In genomic region chr4:147935904-147936303, GRCm38 (mm10) we compare ENCODE assay signal across 8 mouse cellular contexts. TPM values are rescaled to one million over a fixed set of nuclear protein-coding genes. Genes with fewer than 3 reads are reported as not detected.
A peak's percentile ranks its signal among the peaks of the same experiment; 100 is the strongest.
DNase-seq lines count a peak whose midpoint lies in the region; ATAC-seq and TF ChIP-seq lines count a peak whose summit lies in the region.

No protein-coding gene starts in this region.

- H3K27ac ChIP-seq in heart, embryonic 13.5 days (replicated peaks) = peak overlapping the region; percentile 77; the same call in 1 of the 2 replicates
- H3K27ac ChIP-seq in ES-E14 (ENCODE audit: insufficient read depth, low read depth, low read length, poor library complexity, severe bottlenecking) = no peak overlapping the region
- peak overlapping the region; percentile 79; the same call in 1 of the 2 replicates for H3K27ac ChIP-seq in midbrain, embryonic 10.5 days (replicated peaks)

- ATAC-seq in heart, embryonic 13.5 days (ENCODE audit: extremely low read depth, insufficient number of reproducible peaks, low FRiP score, low TSS enrichment) = no peak
- no peak for ATAC-seq in granulocyte monocyte progenitor cell, adult 5-6 weeks (replicated peaks; ENCODE audit: poor library complexity, severe bottlenecking)
- ATAC-seq in frontal cortex, adult (ENCODE audit: low TSS enrichment) = no peak

- H3K4me1 ChIP-seq in heart, embryonic 13.5 days = peaks cover 59% of the 10 kb centered on the region
- H3K4me1 ChIP-seq in ES-E14 (ENCODE audit: control insufficient read depth in 2 of 2, insufficient read depth in 2 of 2, low read length in 2 of 2, poor library complexity in 1 of 2) = peaks cover 11 to 20% of the 10 kb centered on the region in 2 experiments
- peaks cover 28% of the 10 kb centered on the region for H3K4me1 ChIP-seq in midbrain, embryonic 10.5 days

- H3K4me3 ChIP-seq in heart, embryonic 13.5 days = peak overlapping the region; percentile 79
- peak overlapping the region; percentile 68 to 90 for H3K4me3 ChIP-seq in ES-E14 (ENCODE audit: insufficient read depth in 1 of 2, low read depth in 1 of 2, low read length in 2 of 2, poor library complexity in 1 of 2, severe bottlenecking in 1 of 2)
- H3K4me3 ChIP-seq in midbrain, embryonic 10.5 days = peak overlapping the region; percentile 64

- WGBS in heart, embryonic 13.5 days = 17% methylated on average over 9 of the region's 9 CpGs
- WGBS in midbrain, embryonic 10.5 days = 22% methylated on average over 9 of the region's 9 CpGs

- peaks cover 9% of the 10 kb centered on the region for H3K36me3 ChIP-seq in heart, embryonic 13.5 days
- H3K36me3 ChIP-seq in ES-E14 (ENCODE audit: control insufficient read depth, insufficient read depth, low read length, poor library complexity, severe bottlenecking) = no peaks in the 10 kb centered on the region; the same call in 1 of the 2 replicates
- peaks cover 5% of the 10 kb centered on the region; the same call in 1 of the 2 replicates for H3K36me3 ChIP-seq in midbrain, embryonic 10.5 days

- no peaks in the 10 kb centered on the region for H3K9me3 ChIP-seq in heart, embryonic 13.5 days
- H3K9me3 ChIP-seq in ES-E14 (ENCODE audit: control insufficient read depth, insufficient read depth, low read depth, low read length) = no peaks in the 10 kb centered on the region
- no peaks in the 10 kb centered on the region for H3K9me3 ChIP-seq in midbrain, embryonic 10.5 days (replicated peaks)

- H3K9ac ChIP-seq in heart, embryonic 13.5 days = peak overlapping the region; percentile 90
- H3K9ac ChIP-seq in ES-E14 (ENCODE audit: insufficient read depth, low read depth, low read length, poor library complexity, severe bottlenecking) = peak overlapping the region; percentile 88

- no peak for DNase-seq in heart, adult 11 months
- DNase-seq in ES-E14 (ENCODE audit: low read depth, low spot score) = no peak
- peak; percentile 23 for DNase-seq in forelimb bud, embryonic 11.5 days (ENCODE audit: low read depth, low spot score)
- no peak for DNase-seq in midbrain, embryonic 10.5 days (ENCODE audit: low spot score)
- DNase-seq in right cerebral cortex, postnatal 4 days = no peak

- no peaks in the 10 kb centered on the region for H3K27me3 ChIP-seq in heart, embryonic 13.5 days (replicated peaks)
- H3K27me3 ChIP-seq in midbrain, embryonic 10.5 days (ENCODE audit: low read depth, poor library complexity, severe bottlenecking) = peaks cover 11% of the 10 kb centered on the region; the same call in 1 of the 2 replicates

- peak overlapping the region; percentile 85 for H3K4me2 ChIP-seq in heart, embryonic 13.5 days

- in situ Hi-C loops in ES-E14 (cut with MboI; ENCODE audit: low sequenced_read_pairs in 2 of 2, unreplicated experiment in 2 of 2) = no loop called here

TF ChIP-seq in ES-E14, 5 proteins besides CTCF, POLR2A, EP300 and RAD21:
- TF ChIP-seq MAFK (IDR thresholded peaks at IDR 0.05; ENCODE audit: insufficient read depth, low read depth, low read length) = no peak
- no peak for TF ChIP-seq ZC3H11A (IDR thresholded peaks at IDR 0.05; ENCODE audit: borderline replicate concordance, low read depth, low read length)
- TF ChIP-seq CHD2 (IDR thresholded peaks at IDR 0.05; ENCODE audit: low read depth, low read length) = no peak
- no peak for TF ChIP-seq HCFC1 (IDR thresholded peaks at IDR 0.05; ENCODE audit: borderline replicate concordance, insufficient read depth, low read length)
- TF ChIP-seq ZNF384 (IDR thresholded peaks at IDR 0.05; ENCODE audit: low read depth, low read length) = no peak

RNA-seq across cellular contexts. Expression of gene Plod1, which starts 0.7 kb away (rescaled TPM):
- polyA plus RNA-seq in heart, embryonic 13.5 days (2015; fragmentation: Nextera tagmentation; extraction: Ambion mirVana) = 43.7 and 49.2 TPM in 2 replicates
- total RNA-seq in ES-E14 (2012; rRNA removed) = 26.2 and 50.0 TPM in 2 replicates
- polyA plus RNA-seq in midbrain, embryonic 10.5 days (2016; fragmentation: Nextera tagmentation; extraction: Ambion mirVana) = 26.9 and 28.2 TPM in 2 replicates
- 6.7 and 7.0 TPM in 2 replicates for total RNA-seq in granulocyte monocyte progenitor cell, adult 5-6 weeks (2014; fragmentation: Nextera tagmentation)
- 9.0 and 9.1 TPM in 2 replicates for total RNA-seq in granulocyte monocyte progenitor cell, adult 5-6 weeks (2017)

RNA-seq across cellular contexts. Expression of gene 2510039O18Rik, which starts 4.8 kb away (rescaled TPM):
- 12.4 and 13.0 TPM in 2 replicates for polyA plus RNA-seq in heart, embryonic 13.5 days (2015; fragmentation: Nextera tagmentation; extraction: Ambion mirVana)
- 73.5 and 115 TPM in 2 replicates for total RNA-seq in ES-E14 (2012; rRNA removed)
- polyA plus RNA-seq in midbrain, embryonic 10.5 days (2016; fragmentation: Nextera tagmentation; extraction: Ambion mirVana) = 11.6 and 11.7 TPM in 2 replicates
- total RNA-seq in granulocyte monocyte progenitor cell, adult 5-6 weeks (2014; fragmentation: Nextera tagmentation) = 28.6 and 32.6 TPM in 2 replicates
- 33.6 and 45.4 TPM in 2 replicates for total RNA-seq in granulocyte monocyte progenitor cell, adult 5-6 weeks (2017)

RNA-seq across cellular contexts. Expression of gene Mfn2, which starts 31.4 kb away (rescaled TPM):
- 102 and 105 TPM in 2 replicates for polyA plus RNA-seq in heart, embryonic 13.5 days (2015; fragmentation: Nextera tagmentation; extraction: Ambion mirVana)
- total RNA-seq in ES-E14 (2012; rRNA removed) = 12.4 and 18.6 TPM in 2 replicates
- 45.1 and 53.2 TPM in 2 replicates for polyA plus RNA-seq in midbrain, embryonic 10.5 days (2016; fragmentation: Nextera tagmentation; extraction: Ambion mirVana)
- total RNA-seq in granulocyte monocyte progenitor cell, adult 5-6 weeks (2014; fragmentation: Nextera tagmentation) = 34.4 and 38.9 TPM in 2 replicates
- total RNA-seq in granulocyte monocyte progenitor cell, adult 5-6 weeks (2017) = 30.2 and 32.6 TPM in 2 replicates

RNA-seq across cellular contexts. Expression of gene Nppb, which starts 49.7 kb away (rescaled TPM):
- 187 and 230 TPM in 2 replicates for polyA plus RNA-seq in heart, embryonic 13.5 days (2015; fragmentation: Nextera tagmentation; extraction: Ambion mirVana)
- 0.95 and 3.8 TPM in 2 replicates for total RNA-seq in ES-E14 (2012; rRNA removed)
- not detected in 2 replicates for polyA plus RNA-seq in midbrain, embryonic 10.5 days (2016; fragmentation: Nextera tagmentation; extraction: Ambion mirVana)
- not detected in 2 replicates for total RNA-seq in granulocyte monocyte progenitor cell, adult 5-6 weeks (2014; fragmentation: Nextera tagmentation)
- total RNA-seq in granulocyte monocyte progenitor cell, adult 5-6 weeks (2017) = not detected in 2 replicates
